Mouse (Mus musculus) right cerebral cortex, postnatal 10 days (tissue): Measurements from ENCODE around the gene Tspyl4.
"Not testable (repeated sequence)": the region's sequence is repeated elsewhere in the genome, so short reads cannot be mapped to it uniquely, and the experiment has no call there.

Source experiments
- DNase-seq, 2 experiments: peaks; one replicate each; pipeline ENCODE4 v3.0.0; 2021; ENCODE audit warnings: low spot score in 2 of 2

Tspyl4 gene

DNA sequence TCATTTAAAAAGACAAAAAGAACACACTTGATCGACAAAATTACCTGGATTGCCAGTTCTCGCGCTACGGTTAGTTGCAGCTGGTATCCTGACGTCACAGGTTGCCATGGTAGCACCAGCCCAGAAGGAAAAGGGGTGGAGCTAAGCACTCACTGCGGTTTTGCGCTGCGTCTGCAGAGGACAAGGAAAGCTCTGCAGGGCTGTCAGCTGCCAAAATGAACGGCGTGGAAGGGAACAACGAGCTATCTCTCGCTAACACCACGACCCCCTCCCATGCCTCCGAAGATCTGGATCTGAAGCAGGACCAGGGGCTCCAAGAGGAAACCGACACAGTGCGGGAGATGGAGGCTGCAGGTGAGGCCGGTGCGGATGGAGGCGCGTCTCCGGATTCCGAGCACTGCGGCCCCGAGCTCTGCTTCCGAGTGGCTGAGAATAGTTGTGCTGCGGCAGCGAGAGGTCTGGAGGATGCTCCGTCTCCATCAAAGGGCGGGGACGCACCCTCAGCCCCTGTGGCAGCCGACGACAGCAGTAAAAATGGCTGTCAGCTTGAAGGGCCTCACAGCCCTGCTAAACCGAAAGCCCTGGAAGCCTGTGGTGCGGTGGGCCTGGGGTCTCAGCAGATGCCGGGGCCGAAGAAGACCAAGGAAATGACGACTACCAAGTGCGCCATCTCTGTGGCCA, at the start of gene Tspyl4:
Tspyl4 (plus strand) TSS at position 144 of the 681 bp plus-strand sequence.
- DNase-seq = peak; percentile 97 to 98

DNA sequence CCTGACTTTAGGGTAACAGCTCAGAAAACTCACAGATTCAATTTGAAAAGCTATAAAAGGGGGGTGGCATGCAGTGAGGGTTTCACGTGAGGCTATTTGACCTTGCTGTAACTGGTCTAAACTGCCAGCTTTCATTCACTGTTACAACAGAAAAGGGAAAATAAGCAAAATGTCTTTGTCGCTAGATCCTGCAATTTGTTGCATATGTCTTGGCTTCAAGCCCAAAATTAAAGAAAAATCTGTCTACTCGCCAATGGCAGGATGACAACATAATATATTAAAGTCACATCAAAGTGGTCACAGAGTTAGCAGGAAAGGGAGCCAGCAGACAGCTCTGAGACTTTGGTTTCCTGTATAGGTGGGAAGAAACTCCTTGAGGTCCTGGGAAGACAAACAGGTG, 49.5 kb upstream of the Tspyl4 start:
- no peak for DNase-seq

DNA sequence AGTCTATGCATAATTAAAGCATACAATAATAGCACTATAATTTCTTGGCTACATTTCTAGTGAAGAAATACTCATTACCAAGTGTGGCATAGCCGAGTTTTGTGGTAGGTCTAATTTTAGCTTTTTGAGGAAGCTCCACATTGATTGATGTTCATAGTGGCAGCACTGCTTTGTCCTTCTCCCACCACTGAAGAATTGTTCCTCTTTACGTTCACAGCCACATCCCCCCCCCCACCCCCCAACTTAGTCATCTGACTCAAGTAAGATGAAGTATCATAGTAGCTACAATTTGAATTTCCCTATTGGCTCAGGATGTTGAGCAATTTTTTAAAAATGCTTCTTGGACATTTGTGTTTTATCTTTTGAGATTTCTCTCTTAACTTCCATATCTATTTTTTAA, 47.6 kb upstream of the Tspyl4 start:
- no peak for DNase-seq

DNA sequence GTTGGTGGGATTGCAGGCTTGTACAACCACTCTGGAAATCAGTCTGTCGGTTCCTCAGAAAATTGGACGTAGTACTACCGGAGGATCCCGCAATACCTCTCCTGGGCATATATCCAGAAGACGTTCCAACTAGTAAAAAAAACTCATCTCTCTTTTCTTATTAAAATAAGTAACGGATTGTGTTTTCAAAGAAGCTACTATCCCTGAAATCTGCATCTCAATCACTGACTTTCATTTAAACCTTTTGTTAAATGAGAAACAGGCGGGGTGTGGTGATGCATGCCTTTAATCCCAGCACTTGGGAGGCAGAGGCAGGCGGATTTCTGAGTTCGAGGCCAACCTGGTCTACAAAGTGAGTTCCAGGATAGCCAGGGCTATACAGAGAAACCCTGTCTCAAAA, 44.4 kb upstream of the Tspyl4 start:
- DNase-seq = not testable (repeated sequence)

- DNase-seq = no peak
Measured at GRCm38 (mm10) chr10:34265106-34265505, 32.1 kb upstream of the Tspyl4 start.

- DNase-seq = no peak
Measured at GRCm38 (mm10) chr10:34267312-34268070, 29.8 kb upstream of the Tspyl4 start.

GRCm38 (mm10) chr10:34271681-34272080, 25.6 kb upstream of the Tspyl4 start:
- peak; percentile 72 to 78 for DNase-seq

GRCm38 (mm10) chr10:34280591-34281175, 16.6 kb upstream of the Tspyl4 start:
- peak; percentile 72 for DNase-seq

DNA sequence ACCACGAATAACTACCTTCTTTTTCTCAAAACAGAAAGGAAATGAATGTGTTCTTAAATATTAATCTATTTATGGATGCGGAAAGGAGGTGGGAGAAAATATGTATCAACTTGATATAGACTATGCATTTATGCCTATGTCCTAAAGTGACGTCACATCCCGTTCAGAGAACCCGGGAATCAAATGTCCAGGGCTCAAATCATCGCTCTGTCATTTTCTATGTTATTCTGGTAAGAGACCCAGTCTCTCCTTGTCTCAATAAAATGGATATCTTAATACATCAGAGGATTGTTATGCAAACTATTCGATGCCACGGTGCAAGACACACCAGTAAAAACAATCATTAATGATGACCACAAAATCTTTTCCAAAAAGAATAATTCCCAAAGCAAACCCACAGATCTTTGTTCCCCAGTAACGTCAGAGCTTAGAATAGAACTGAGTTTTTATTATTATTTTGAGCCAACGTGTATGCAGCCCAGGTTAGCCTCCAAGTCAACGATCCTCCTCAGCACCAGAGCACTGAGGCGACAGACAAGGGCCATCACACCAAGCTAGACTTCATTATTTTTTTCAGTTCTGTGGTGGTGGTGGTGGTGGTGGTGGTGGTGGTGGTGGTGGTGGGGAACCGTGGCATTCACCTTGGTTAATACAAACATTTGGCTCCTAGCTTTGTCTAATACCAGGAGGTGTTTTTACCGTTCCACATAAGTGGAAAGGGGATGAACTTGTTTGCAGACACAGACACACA, 15.9 kb upstream of the Tspyl4 start:
- DNase-seq = no peak

- DNase-seq = peak; percentile 99
Measured at GRCm38 (mm10) chr10:34281962-34282388, 15.3 kb upstream of the Tspyl4 start, which contains the start of gene Tspyl1. Gene Tspyl1 (plus strand): TSS chr10:34282190.

DNA sequence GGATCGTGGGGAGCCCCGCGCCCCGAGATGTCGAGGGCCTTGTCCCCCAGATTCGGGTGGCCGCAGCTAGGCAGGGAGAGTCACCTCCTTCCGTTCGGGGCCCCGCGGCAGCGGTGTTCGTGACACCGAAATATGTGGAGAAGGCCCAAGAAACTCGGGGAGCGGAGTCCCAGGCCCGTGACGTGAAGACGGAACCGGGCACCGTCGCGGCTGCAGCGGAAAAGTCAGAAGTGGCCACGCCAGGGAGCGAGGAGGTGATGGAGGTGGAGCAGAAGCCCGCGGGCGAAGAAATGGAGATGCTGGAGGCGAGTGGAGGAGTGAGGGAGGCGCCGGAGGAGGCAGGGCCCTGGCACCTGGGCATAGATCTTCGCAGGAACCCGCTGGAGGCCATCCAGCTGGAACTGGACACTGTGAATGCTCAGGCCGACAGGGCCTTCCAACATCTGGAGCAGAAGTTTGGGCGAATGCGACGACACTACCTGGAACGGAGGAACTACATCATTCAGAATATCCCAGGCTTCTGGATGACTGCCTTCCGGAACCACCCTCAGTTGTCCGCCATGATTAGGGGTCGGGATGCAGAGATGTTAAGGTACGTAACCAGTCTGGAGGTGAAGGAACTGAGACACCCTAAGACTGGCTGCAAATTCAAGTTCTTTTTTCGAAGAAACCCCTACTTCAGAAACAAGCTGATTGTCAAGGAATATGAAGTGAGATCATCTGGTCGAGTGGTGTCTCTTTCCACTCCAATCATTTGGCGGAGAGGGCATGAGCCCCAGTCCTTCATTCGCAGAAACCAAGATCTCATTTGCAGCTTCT, 14.6 kb upstream of the Tspyl4 start:
- peak; percentile 65 to 73 for DNase-seq

GRCm38 (mm10) chr10:34296911-34297298, 337 bp upstream of the Tspyl4 start:
- DNase-seq = no peak

DNA sequence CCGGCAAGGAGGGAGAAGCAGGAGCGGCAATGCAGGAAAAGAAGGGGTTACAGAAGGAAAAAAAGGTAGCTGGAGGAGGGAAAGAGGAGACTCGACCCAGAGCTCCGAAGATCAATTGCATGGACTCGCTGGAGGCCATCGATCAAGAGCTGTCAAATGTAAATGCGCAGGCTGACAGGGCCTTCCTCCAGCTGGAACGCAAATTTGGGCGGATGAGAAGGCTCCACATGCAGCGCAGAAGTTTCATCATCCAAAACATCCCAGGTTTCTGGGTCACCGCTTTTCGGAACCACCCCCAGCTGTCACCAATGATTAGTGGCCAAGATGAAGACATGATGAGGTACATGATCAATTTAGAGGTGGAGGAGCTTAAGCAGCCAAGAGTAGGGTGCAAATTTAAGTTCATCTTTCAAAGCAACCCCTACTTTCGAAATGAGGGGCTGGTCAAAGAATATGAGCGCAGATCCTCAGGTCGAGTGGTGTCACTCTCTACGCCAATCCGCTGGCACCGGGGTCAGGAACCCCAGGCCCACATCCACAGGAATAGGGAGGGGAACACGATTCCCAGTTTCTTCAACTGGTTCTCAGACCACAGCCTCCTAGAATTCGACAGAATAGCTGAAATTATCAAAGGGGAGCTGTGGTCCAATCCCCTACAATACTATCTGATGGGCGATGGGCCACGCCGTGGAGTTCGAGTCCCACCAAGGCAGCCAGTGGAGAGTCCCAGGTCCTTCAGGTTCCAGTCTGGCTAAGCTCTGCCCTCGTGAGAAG, 925 bp downstream of the Tspyl4 start:
- no peak for DNase-seq

GRCm38 (mm10) chr10:34300368-34300767, 3.1 kb downstream of the Tspyl4 start:
- DNase-seq = no peak

- no peak for DNase-seq
Measured at GRCm38 (mm10) chr10:34307070-34307469, 9.8 kb downstream of the Tspyl4 start.

DNA sequence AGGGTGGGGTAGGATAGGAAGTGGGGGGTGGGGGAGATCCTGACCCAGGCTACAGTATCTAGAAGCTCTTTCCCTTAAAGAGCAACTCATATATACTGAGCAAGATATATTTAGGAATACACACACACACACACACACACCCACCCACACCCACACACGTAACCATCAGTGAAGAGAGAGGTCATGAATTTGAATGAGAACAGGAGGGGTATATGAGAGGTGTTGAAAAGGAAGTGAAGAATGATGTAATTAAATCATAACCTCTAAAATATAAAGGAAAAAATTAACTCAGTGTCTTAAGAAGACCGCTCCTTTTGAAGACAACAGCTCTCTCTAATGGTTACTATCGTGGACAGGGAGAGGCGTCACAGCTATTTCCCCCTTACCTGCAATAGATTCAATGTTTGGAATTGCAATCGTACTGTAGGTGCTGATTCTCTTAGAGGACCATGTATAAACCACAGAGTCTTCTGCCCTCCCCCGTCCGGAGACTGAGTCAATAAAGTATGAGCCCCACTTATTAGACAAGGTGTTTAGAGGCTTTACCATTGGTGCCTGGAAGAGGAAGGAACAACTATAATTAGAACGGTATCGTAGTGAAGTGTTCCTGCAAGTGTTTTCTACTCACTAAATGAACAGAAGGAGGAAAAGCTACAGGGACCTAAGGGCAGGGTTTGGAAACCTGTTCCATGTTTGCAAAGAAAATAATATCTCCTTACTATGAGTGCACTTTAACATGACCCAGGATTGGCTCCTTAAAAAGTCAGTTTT, 12.9 kb downstream of the Tspyl4 start:
- DNase-seq = no peak

DNA sequence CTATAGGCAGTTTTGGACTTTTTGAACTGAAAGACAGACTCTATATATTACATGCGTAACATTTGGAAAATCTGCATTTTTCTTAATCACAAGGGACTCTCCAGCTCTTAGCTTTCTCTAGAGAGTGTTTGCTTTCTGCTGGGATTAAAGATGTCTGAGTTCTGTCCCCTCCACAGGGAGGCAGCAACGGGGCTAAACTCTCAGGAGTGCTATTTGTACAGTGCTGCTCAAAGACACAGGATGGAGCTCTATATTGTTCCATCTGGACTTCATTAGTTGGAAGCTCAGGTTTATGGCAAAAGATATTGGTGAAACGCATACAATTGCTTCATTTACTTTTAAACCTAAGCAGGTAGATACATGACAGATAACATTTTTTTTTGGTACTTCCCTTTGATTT, 15.3 kb downstream of the Tspyl4 start:
- DNase-seq = no peak

DNA sequence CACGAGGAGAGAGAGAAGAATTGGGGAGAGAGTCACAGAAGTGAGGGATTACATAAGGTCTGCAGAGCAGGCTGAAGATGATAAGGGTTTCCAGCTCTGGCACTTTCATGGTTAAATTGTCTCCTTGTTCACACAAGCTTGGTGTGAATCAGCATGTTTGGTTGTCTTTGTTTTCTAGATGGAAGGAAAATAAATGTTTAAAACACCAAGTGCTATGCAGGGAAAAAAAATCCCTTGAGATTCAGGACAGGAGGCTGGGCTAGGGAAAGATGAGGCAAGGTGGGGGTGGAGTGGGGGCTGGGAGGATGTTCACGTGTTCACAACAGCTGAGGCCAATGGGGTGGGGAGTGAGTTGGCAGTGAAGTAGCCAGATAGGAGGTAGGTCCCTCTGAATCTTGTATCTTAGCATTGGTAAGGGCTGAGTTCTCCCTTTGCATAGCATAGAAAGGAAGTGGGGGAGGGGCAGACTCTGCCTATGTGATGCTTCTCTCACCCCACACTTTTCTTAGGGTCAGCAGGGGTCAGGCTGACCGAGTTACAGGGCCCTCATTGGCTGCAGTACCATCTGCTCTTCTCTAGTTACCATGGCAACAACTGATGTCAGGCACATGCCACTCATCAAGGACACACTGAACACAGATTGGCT, 19.5 kb downstream of the Tspyl4 start:
- DNase-seq = peak; percentile 78 to 90

DNA sequence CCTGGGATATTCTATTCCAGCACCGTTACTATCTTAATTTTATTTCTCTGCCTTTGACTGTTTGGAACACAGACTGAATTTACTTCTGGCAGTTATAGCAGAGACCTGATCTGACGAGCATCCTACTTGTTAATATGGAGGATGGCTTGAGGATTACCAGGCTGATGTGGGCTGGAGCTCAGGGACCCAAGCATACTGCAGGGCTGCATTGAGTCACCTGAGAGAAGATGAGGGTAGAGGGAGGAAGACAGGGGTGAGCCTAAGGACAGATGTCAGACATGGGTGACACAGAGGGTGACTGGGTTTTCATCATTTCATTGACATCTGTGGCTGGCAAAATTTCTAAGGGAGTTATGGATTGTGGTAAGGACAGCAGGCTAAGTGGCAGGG, 20.0 kb downstream of the Tspyl4 start:
- DNase-seq = no peak
